Mouse (Mus musculus) gastrocnemius, adult 18-20 months (tissue): ENCODE measurements at regions not wholly inside any gene's neighbourhood (a gene's known extent, or its start where the extent isn't known, plus 50 kb on each side); places are given as distances from the start of the nearest gene placed in this dataset.

Experiments
- DNase-seq: peaks from one replicate; pipeline ENCODE4 v3.0.0; 2021; ENCODE audit warnings: low spot score

DNA sequence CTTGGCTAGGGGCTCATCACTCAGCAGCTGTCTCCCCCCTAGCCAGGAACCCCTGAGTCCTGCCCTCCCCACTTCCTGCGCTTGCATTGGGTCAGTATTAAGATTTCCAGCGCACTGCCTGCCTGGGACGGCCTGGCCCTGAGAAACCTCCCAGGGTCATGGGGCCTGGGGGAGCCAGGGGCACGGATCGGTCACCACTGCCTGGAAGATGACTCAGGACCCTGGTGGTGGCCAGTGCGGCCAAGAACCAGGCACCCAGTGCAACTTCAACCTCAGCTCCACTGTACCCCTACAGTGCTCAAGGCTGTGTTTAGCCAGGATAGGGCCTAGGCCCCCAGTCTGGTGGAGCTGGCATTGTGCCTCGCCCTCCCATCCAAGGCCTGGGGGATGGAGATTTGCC, 111.9 kb upstream of the Zbtb40 start:
- no peak for DNase-seq

- DNase-seq, result no peak
Observed at GRCm38 (mm10) chr4:137158201-137158600, 109.6 kb upstream of the Zbtb40 start.

DNA sequence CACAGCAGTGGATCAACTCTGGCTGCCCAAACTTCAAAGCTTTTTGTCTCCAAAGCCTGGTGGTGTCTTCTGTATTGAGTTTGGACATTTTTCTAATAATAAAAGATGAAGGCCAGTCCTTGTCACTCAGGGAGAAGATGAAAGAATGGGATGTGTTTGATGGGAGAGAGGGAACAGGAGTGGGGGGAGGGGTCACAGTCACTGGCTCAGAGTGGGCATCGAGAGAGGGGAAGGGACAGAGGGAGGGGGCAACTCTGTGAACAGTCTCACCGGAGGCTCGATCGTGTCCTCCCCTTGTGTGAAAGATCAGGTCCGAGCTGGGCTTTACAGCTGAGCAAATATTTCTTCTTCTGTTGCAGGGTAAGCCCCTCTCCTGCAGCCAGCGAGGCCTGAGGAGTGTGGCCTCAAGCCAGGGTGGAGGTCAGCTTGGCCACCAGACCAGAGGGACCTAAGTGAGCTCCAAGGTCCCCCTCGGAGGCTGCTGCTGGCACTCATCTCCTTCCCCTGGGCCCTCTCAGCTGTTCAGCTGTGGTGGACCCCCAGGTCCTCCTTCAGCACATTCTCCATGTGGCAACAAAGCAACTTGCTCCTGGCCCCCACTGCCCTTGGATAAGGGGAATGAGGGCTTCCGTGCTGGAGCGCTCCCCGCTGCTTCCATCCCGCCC, 108.0 kb upstream of the Zbtb40 start:
- no peak for DNase-seq

- DNase-seq, result no peak
Observed at GRCm38 (mm10) chr4:137148756-137149155, 100.2 kb upstream of the Zbtb40 start.

DNA sequence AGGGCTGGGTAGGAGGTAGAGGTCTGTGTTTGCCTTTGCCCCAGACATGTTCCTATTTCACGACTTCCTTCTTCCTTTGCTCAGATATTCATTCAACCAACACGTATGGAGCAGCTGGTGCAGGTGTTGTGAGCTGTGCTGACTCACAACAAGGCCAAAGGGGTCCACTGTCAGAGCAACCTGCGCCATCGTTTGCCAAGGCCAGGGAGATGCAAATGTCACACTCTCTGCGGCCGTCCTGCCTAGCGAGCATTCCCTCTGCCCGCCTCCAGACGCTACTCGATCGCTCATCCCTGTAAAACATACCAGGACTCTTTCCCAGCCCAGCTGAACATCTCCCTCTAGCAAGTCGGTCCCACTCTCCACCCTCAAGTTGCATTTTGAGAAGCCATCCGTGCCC, 99.2 kb upstream of the Zbtb40 start:
- DNase-seq, result no peak

DNA sequence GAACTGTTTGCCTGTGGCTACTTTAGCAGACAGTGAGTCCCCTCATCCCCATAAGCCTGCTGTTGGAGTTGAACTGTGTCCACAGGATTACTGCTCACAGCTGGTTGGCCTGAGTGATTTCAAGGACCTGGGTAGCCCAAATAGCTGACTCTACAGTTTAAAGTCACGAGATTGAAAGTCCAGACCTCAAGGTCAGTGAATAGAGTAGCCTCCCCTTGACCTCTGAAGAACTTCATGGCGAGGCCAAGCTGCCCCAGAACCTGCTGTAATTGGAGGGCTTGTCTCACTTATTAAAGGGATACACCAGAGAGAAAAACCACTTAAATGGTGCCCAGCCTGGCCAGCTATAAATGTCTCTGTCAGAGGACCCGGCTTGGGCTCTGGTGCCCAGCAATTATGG, 97.7 kb upstream of the Zbtb40 start:
- DNase-seq, result no peak

- DNase-seq, result no peak
Observed at GRCm38 (mm10) chr4:137142316-137142715, 93.7 kb upstream of the Zbtb40 start.

- DNase-seq, result no peak
Observed at GRCm38 (mm10) chr4:137139051-137139705, 90.6 kb upstream of the Zbtb40 start.

DNA sequence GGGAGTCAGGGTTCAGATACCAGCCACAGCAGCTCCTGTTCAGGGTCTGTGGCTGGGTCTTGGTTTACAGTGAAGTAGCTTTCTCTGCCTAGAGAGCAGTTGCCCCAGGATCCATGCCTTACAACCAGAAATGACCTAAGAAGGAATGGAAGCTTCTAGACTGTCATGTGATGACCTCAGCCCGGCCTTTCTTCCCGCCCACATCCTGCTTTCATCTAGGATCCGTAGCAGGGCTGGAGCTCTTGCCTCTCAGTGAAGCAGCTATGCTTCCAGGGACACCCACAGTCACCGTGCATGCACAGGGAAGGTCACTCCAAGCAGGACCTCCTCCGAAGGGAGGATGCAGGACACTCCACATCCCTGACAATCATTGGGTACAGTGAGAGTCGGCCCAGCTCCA, 89.5 kb upstream of the Zbtb40 start:
- DNase-seq, result no peak

GRCm38 (mm10) chr4:137136313-137136712, 87.7 kb upstream of the Zbtb40 start:
- no peak for DNase-seq

GRCm38 (mm10) chr4:137135792-137136191, 87.2 kb upstream of the Zbtb40 start:
- DNase-seq, result no peak

GRCm38 (mm10) chr4:137134553-137134952, 86.0 kb upstream of the Zbtb40 start:
- DNase-seq, result no peak

- no peak for DNase-seq
Observed at GRCm38 (mm10) chr4:137133789-137134188, 85.2 kb upstream of the Zbtb40 start.

- no peak for DNase-seq
Observed at GRCm38 (mm10) chr4:137130619-137131212, 82.1 kb upstream of the Zbtb40 start.

DNA sequence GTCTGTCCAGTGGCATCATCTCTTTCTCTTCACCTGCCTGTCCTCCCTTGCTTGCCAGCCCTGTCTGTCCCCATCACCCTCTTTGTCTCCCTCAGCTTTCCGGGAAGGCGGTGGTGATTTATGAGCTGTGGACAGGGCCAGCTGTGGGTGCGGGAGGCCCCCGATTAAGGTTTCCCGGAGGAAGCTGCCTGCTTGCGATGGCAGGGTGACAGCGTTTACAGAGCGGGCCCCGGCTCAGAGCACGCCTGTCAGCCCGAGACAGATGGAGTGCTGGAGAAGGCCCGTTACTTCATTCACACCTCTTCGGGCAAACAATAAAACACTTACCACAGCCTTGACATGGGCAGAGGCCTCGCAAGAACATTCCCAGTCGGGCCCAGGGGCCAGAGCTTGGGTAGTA, 79.6 kb upstream of the Zbtb40 start:
- DNase-seq, result no peak

DNA sequence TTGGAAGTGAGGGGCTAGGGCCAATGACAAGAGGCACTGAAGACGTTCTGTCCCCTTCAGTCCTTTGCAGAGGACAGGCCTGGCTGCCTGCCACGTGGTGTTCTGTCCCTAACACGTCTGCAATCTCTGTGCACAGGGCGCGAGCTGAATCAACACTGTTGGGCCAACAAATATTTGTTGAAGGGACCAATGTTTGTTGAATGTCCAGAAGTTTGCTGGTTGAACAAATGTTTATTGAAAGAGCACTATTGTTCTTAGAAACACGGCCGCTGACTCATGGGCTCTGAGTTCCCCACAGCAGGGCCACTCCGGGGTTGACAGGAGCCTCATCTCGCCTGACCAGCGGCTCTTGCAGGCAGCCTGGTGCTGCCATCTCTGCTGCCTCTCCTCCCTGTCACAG, 73.1 kb upstream of the Zbtb40 start:
- DNase-seq, result no peak

DNA sequence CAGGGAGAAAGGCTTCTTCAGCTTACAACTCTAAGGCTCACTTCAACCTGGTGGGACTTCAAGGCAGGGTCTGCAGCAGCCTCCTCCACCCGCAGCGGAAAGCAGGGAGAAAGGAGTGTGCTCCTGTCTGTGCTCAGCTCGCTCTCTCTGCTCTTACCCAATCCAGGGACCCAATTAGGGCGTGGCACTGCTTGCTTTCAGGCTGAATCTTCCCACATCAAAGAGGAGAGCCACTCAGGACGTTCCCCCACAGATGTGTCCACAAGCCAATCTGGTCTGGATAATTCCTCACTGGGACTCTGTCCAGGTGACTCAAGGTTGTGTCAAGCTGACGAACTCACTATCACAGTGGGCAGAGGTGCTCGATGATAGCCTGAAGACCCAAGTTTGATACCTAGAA, 72.0 kb upstream of the Zbtb40 start:
- DNase-seq, result no peak

DNA sequence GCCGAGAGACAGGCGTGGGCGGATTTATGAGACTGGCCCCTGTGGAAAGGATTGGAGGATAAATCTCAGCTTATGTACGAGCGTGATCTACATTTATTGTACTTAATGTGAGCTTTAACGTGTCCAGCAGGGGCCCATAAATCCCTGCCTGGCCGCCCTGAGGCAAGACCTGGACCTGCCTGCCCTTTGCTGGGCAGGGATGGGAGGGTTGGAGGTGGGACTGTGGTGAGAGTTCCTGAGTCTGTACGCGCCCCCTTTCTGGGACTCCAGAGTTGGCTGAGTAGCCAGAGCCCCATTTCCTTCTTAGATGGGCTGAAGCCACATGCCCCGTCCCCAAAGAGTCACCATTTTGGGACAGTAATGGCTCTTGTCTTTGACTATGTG, 69.7 kb upstream of the Zbtb40 start:
- DNase-seq, result no peak

DNA sequence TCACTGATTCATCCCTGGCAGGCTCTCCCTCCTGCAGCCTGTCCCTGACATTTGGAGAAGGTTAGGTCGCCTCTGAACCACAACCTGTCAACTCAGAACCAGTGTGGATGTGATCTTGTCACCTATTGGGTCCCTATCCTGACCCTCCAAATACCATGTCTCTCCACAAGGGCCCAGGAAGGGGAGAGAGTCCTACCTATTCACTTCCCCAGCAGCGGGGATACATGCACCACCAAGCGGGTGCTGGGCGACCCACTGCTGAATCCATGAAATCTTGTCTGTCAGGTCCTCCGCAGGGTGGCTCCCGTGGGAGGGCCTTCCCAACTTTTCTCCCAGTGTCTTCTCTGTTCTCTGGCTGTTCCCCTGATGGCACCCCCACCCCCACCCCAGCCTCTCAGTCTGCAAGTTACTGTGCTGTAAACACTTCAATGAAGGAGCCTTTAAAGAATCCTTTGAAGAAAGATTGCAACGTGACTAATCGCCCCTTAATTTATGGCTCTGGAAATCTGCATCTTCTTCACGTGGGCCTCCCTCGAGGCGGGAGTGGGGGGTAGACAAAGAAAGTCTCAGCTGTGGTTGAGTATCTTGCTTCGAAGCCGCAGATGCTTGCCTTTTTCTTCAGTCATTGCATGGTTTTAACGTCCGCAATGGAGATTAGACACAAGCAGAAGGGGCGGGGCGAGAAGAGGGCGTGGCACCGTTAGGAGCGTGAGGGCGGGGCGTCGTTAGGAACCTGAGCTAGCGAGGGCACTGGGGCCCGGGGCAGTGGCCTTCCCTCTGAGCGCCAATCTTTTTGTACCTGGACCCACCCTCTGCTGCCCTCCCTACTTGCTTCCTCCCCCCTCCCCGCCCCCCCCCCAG, 69.1 kb upstream of the Zbtb40 start:
- DNase-seq, result peak; percentile 38

DNA sequence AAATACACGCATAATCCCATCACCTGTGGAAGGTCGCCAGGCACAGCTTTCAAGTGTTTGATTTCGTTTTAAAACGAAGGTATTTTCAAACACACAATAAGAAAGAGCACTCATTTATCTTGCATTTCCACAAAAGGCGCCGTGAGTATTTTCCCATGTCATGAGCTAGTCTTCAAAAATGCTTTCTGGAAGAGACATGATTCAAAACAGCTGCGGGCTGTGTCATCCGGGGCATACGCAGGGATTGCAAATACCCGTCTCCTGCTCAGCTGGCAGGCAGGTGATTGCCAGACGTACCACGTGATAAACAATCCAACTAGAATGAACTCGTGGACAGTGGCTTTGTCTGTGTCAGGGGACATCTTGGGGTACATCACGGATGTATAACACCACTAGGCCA, 66.5 kb upstream of the Zbtb40 start:
- no peak for DNase-seq

GRCm38 (mm10) chr4:137110276-137110675, 61.7 kb upstream of the Zbtb40 start:
- no peak for DNase-seq

- DNase-seq, result no peak
Observed at GRCm38 (mm10) chr4:137104447-137105044, 55.9 kb upstream of the Zbtb40 start.
